Mouse (Mus musculus) CD4-positive helper T cell, adult 2 months (primary cell): Measurements from ENCODE around the gene Ifi207.
A peak's percentile ranks its signal among the peaks of the same experiment; 100 is the strongest.
"Not testable (repeated sequence)": the region's sequence is repeated elsewhere in the genome, so short reads cannot be mapped to it uniquely, and the experiment has no call there.

Experiments used
- DNase-seq: peaks from one replicate; pipeline ENCODE4 v3.0.0-alpha.2; 2012; ENCODE audit warnings: low read depth, missing footprints, low spot score

Gene Ifi207

DNA sequence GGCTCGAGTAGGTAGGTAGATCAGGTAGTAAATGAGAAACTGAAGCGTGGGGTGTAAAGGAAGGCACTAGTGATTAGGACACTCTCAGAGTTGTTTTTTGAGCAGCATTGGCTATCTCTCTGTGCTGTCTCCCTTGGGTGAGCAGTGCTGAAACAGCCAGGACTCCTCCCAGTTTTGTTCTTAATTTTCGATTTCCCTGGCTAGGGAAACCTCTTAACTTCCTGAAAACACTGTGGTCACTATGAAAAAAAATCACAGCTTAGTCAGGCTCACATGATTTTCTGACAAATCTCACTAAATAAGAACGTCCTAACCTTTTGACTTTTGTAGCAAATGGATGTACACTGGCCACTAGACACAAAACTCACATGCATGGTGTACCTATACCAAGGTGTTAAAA lies at the start of gene Ifi207:
TSS of gene Ifi207 (minus strand) at position 92 of the 400 bp plus-strand sequence.
- DNase-seq, result no peak

DNA sequence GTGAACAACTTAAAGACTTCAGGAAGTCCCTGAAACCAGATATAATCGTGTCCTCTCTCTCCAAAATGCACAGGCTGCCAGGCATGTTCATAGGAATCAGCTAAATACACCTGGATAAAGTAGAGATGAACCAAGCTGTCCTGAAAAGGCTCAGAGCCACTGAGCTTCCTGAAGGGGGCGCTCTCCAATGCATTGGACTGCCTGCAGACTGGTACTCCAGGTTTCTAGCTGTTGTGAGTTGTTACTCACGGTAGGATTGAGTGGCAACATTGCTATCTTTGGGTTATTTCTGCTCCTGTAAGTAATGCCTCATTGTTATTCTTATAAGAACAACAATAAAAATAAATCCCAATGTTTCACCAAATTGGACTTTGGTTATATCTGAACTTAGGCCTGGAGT lies 31.9 kb upstream of the Ifi207 start:
- DNase-seq, result not testable (repeated sequence)

DNA sequence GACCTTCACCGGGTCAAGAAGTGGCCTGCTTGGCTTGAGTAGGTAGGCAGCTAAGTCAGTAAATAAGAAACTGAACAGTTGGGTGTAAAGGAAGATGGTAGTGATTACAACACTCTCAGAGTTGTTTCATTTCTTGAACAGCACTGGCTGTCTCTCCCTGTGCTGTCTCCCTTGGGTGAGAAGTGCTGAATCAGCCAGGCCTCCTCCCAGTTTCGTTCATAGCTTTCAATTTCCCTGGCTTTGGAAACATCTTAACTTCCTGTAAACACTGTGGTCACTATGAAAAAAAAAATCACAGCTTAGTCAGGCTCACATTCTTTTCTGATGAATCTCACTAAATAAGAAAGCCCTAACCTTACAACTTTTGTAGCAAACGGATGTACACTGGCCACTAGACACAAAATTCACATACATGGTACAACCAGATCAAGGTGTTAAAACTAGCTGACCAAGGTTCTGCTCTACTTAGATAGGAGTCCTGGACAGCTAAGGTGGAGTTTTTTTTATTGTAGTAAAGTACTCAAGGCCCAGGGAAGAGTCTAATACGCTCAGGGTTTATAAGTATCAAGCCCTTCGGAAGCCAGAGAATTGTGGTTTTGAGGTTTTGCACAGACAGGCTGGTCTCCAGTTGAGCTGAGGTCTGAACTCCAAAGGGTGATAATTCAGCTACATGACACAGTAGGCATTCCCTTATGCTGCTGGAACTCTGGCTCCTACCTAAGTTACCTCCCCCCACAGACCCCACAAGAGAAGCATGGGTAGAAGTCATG lies 25.5 kb upstream of the Ifi207 start, which contains the start of gene Ifi204:
TSS of gene Ifi204 (minus strand) at position 96 of the 770 bp plus-strand sequence.
- peak; percentile 51 for DNase-seq

DNA sequence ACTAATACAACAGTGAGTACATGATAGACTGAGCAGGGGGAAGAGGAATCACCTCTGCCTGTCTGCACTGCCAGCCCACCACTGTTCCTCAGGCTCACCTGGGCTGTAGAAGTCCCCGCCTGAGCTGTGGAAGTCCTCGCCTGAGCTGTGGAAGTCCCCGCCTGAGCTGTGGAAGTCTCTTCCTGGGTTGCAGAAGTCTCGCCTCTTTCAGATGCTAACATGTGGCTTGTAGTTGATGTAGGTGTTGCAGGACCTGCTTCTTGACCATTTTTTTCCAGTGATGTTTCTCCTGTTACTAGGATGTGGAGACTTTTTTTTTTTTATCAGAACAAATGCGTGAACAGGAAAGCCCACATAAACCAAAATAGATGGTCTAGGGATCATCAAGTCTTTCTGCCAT lies 18.5 kb upstream of the Ifi207 start:
- DNase-seq, result not testable (repeated sequence)

DNA sequence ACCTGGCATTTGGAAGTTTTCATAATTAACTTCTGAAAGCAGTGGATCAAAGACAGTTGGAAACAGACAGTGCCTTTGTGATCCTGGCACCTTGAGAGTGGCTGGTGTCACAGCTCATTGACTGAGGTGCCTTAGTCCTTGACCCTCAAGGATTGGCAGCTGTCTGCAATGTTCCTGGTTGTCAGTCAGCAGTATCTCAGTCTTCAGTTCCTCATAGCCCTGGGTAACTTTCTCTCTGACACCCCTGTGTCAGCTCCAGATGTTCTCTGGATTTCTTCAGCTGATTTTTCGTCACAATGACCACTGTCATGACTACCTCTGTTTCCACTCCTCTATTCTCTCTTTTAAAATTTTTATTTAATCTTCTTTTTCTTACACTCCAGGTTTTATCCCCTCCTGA lies 715 bp upstream of the Ifi207 start:
- no peak for DNase-seq

DNA sequence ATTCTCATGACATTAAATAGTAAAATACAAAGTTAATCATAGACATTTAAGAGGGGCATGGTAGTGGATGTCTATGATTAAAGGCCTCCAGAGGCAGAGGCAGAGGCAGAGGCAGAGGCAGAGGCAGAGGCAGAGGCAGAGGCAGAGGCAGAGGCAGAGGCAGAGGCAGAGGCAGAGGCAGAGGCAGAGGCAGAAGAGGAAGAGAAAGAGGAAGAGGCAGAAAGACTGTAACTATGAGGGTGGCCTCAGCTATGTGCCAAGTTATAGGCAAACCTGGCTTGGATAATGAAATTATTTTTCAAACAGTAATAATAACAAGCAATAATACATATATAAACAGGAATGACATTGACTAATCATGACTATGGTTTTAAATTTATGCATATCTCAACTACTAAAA lies 1.0 kb downstream of the Ifi207 start:
- DNase-seq, result no peak

DNA sequence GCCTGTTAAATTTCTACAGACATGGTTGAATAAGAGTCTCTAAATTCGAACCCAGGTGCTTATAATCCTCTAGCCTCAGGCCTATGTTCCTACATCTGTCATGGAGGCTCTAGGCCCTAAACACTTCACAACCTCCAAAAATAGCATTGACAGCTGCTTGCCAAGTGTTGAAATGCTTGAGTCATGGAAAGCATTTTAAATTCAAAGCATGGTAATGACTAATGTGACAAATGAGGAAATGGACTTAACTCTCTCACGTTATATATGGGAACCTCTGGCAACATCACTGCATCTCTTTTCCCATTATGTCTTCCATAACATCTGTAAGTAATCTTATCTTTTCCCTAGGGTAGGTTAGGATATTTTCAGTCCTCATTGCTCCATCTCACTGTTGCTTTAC lies 4.6 kb downstream of the Ifi207 start:
- DNase-seq, result no peak

DNA sequence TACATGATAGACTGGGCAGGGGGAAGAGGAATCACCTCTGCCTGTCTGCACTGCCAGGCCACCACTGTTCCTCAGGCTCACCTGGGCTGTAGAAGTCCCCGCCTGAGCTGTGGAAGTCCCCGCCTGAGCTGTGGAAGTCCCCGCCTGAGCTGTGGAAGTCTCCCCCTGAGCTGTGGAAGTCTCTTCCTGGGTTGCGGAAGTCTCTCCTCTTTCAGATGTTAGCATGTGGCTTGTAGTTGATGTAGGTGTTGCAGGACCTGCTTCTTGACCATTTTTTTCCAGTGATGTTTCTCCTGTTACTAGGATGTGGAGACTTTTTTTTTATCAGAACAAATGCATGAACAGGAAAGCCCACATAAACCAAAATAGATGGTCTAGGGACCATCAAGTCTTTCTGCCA lies 6.5 kb downstream of the Ifi207 start:
- not testable (repeated sequence) for DNase-seq

DNA sequence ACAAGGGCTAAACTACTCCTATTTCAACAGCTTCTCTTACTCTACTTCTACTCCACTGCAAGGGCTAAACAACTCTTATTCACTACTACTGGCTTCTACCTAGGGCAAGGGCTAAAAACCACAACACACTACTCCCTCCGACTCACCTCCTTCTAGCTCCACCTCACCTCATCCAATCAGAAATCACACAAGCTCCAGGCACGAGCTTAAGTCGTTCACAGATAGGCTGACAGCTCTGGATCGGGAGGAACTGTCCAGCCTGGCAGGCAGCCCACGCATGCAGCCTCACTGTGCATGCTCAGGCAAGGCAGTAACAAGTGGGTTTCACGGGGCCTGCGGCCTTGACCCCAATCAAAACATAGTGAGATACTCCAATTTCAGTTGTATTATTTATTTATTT lies 8.3 kb downstream of the Ifi207 start:
- no peak for DNase-seq

DNA sequence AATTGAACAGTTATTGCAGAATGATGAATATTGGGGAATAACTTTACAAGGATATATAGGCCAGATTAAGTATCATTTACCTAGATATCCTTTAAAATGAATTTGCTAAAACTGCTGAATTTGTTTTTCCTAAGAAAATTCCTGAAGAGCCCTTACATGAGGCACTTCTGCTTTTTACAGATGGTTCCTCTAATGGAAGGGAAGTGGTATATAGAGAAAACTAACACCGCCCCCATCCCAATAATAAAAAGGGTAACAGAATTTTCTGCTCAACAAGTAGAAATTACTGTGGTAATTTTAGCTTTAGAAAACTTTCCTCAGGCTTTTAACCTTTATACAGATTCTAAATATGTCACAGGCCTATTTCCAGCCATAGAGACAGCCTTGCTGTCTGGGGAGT lies 47.3 kb downstream of the Ifi207 start:
- no peak for DNase-seq

DNA sequence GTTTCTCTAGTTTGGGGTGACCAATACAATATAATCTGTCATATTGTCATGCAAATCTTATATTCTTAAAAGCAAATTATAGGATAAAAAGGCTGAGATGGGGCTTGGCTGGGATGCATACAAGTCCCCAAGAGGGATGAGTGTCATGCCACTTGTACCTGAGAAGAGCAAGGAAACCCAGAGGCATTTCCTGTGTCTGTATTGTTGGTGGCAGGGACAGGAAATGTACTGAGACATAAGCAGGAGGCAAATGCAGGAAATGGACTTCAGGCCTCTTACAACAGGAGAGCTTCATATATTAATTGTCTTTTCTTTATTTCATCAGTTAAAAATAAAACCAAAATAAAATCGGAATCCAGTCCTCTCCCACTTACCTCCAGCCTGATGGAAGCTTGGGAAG lies 62.9 kb downstream of the Ifi207 start:
- DNase-seq, result peak; percentile 45

DNA sequence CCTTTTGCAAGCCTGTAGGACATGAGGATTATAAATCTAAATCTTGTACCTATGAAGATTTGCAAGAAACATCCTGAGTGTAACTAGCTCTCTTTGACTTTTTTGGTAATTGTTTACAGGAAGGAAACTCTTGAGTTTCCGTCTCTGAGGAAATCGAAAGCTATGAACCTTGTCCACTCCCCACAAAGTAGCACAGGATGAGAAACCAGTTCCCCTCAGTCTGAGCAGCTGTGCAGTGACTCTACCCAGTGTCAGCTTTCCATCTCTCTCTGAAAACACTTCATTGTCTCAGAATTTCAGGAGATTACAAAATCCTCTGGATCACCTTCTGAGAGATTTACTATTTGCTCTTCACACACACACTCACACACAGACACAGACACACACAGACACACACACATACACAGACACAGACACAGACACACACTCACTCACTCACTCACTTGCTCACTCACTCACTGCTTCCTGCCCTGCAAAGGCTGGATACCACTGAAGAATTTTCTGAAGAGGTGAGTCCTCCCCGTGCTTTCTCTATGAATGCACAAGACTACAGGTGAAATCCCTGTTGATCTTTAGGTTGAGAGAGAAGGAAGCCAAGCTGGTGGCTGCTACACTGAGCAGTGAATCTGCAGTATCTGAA lies 68.0 kb downstream of the Ifi207 start, which contains the start of gene Ifi208:
TSS of gene Ifi208 (plus strand) at position 218 of the 640 bp plus-strand sequence.
- DNase-seq, result peak; percentile 53
